Mouse (Mus musculus) v-Abl transformed pro-B cells (cell line): ENCODE measurements around the gene Plcd1.

Source experiments
- in situ Hi-C, 2 experiments: fragments of 400-800 bp; cut with MboI; formaldehyde crosslinking; loops; one replicate each; pipeline ENCODE4 v1.15.1; 2025; ENCODE audit not compliant: unreplicated experiment in 2 of 2

Gene Plcd1

DNA sequence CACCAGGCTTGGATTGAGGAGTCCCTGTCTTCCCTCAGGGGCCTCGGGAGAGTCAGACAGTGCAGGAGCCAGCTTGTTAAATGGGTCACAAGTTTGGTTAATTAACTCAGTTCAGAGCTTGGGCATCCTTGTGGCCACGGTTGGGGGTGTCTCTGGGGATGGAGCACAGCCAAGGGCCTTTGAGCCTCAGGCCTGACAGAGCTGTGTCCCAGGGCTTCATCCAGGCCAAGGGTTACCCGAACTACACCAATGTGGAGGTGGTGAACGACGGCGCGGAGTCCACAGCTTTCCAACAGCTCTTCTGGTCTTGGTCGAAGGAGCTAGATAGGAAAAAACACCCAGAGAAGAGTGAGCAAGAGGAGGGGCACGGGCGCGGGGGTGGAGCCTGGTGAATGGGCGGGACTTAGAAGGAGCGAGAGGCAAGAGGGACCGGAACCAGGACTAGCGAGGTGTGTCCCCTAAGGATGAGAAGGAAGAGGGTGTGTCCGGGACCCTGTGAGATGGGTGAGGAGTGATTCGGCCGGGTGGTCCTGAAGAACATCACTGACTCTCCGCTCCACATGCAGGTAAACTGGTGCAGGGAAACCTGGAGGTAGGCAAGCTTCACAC lies 30.2 kb downstream of the Plcd1 start:
- in situ Hi-C loops, result loop anchor here in 1 of 2 experiments (10.0 kb wide), 1 partner anchor 478 kb away; no protein-coding TSS in a partner anchor

DNA sequence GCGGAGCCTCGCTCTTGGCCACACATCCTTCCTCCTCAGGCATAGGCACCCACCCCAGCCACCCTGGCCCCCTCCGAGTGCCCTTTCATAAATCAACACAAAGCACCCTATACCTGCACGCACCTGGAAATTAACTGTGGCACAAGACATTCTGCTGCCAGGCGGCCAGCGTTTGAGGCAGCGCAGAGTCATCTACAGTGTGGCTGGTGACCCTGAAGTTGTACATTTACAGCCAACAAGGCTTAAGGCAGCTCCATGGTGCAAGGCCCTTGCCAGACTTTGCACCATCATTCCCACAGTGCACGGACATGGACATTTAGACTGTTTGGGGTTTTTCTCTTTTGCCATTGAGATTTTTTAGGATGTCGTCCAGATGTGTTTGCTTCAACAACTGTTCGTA lies 32.6 kb downstream of the Plcd1 start:
- in situ Hi-C loops, result loop anchor here in 1 of 2 experiments (10.0 kb wide), 1 partner anchor 476 kb away; no protein-coding TSS in a partner anchor

DNA sequence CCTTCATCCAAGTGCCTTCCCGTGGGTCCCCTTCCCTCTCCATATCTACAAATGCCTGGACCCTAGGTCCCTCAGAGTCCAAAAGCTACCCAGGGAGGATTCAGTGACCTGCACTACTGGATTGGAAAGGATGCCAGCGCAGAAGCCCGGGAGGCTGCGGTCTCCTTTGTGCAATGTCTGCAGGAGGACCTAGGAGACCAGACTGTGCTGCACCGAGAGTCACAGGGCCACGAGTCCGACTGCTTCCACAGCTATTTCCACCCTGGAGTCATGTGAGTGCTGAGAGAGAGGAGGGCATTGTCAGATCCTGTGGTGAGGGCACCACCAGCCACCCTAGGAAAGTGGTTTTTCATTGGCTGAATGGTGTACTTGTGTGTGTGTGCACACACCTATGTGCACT lies 35.1 kb downstream of the Plcd1 start:
- in situ Hi-C loops, result no loop called here

DNA sequence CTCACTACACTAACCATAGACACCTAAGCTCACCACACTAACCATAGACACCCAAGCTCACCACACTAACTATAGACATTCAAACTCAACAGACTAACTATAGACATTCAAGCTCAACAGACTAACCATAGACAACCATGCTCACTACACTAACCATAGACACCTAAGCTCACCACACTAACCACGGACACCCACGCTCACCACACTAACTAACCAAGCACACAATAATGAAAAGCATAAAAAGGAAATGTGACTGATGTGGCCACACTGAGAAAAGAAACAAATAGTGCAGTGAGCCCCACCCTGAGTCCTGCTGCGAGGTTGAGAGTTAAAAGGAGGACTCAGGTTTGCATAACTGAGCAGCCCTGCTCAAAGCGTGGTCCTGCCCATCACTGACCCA lies 38.0 kb downstream of the Plcd1 start:
- in situ Hi-C loops, result no loop called here

DNA sequence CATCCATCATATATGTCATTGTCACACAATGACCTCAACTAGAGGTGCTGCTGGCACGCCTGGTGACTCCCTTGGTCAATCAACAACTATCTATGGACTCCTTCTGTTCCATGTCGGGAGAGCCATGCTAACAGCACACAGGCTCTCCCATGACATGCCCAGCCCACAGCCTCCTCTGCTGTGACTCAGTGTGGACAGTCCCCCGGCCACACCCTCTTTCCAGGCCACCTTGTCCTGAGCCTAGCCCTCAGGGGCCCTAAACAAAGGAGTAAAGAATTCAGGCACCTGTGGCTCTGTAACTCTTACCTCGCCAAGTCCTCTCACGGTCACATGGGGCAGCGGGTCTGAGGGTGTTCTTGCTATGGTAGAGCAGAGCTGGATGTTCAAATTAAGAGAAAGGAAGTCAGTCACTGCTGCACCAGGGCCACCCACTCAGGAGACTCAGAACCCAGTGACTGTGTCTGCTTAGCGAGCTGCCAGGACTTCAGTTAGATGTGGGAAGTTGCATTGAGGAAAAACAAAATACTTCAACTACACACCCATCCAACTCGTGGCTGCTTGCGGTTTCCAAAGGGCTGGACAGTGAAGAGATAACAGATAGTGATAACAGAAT lies 39.2 kb downstream of the Plcd1 start:
- in situ Hi-C loops, result no loop called here

DNA sequence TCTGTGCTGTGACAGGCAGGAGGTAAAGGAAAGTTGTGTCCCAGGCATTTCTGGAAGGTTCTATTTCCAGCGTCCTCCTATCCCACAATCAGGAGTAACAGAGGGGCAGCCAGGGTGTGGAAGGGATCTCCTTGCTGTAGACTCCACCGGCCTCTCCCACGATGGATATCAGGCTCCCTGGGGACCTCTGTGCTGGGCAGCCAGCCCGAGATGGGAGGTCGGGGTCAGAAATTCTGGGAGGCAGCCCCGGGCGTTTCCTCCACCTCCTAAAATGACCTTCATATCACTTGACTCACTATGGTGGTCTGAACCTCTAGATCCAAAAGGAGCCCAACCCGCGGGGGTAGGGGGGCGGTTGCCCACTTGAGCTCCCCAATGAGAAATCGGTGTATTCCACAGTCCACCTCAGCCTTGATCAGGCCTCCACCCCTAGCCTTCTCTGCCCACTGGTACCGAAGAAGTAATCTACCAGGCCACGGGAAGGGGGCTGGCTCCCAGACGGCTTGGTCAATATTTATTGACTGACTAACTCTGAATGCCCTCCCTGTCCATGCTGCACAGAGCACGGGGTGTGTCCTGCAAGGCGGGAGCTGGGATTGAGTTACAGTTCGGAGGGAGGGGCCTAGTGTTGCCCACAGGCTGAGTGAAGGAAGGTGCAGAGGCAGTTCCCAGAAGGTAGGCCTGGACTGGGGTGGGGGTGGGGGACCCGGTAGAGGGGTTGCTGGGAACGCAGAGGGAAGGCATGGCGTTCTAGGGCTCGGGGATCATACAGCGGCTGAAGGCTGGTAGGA lies 41.0 kb downstream of the Plcd1 start, which contains the start of gene Vill:
TSS of gene Vill (plus strand) at position 625 of the 791 bp plus-strand sequence.
- in situ Hi-C loops, result no loop called here

DNA sequence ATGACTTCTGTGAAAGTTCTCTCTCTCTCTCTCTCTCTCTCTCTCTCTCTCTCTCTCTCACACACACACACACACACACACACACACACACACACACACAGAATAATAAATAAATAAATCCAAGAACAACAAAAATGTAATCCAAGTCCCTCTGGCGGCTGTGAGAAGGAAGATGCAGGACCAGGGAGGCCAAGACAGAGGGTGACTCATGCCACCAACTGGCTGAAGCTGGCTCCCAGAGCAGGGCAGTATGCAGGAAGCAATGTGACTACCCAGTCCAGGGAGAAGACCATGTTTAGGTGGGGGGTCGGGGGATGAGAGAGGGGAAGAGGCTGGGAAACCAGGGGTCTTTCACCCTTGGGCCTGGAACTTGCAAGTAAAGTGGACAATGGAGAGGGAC lies 42.1 kb downstream of the Plcd1 start:
- in situ Hi-C loops, result no loop called here

DNA sequence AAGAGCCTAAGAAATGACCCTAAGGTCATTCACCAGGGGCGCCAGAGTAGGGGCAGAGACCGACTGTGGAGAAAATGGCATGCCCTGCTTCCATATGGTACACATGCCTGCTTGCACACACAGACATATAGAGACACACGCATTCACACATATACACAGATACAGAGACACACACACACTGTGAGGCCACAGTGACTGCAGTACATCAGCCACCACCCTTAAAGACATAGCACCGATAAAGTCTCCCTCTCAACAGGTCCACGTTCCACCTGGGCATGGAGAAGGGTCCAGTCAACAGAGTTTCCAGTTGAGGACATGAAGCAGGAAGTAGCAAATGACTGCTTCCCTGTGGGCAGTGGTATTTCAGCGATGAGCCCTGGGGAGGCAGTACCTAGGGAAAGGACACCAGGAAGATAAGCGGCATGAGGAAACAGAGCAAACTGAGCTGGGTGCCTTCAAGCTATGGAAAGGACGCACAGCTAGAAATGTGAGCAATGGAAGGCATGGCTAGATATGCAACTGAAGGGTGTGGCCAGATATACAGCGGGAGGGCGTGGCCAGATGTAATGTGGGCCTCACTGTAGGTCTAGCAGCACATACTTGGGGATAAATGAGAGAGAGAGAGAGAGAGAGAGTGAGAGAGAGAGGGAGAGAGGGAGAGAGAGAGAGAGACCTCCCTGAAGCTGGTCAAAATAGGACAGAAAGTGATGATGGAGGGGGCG lies 45.0 kb downstream of the Plcd1 start:
- in situ Hi-C loops, result loop anchor here in 1 of 2 experiments (25.0 kb wide), 1 partner anchor 986 kb away; no protein-coding TSS in a partner anchor

DNA sequence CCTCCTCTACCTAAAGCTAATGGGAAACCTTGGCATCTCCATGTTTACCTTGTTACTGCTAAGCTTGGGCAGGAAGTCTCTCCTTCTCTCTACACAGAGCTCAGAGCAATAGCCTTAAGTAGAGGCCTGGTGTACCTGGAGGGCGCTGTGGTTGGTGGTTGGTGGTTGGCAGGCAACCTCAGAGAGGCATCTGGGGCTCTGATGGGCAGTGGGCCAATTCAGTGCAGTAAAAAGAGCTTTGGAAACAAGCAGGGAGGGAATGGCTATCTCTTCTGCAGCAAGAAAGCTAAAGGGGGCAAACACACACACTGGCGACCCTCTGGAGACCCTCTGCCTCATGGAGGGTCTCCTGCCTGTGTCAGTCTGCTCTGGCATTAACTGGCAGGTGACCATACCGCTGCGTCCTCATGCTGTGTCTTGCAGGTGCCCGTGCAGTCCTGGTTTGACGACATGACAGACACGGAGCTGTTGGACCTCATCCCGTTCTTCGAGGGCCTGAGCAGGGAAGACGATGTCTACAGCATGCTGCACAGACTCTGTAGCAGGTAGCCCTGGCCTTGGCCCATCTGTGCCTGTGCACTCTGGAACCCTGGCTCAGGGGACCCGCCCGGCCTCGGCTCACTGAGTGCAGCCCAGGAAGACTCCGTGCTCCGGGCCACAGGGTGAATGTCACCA lies 53.1 kb downstream of the Plcd1 start:
- in situ Hi-C loops, result loop anchor here in 1 of 2 experiments (25.0 kb wide), 1 partner anchor 978 kb away; no protein-coding TSS in a partner anchor

DNA sequence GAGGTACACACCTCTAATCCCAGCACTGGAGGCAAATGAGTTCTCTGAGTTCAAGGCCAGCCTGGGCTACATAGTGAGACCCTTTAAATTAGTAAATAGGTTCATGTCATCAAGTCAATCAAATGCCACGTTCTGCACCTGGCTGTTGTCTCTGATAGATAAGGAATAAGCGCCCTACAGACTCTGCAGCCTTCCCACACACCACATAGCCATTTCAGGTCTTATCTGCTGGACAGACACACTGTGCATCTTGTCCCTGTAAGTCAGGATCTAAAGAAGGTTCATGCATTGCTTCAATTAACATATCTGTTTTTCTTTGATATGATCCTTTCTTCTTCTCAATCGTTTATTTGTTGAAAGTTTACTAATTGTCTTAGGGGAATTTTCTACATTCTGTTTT lies 54.7 kb downstream of the Plcd1 start:
- in situ Hi-C loops, result loop anchor here (10.0 to 25.0 kb wide), 2 partner anchors 454 to 976 kb away; no protein-coding TSS in a partner anchor

DNA sequence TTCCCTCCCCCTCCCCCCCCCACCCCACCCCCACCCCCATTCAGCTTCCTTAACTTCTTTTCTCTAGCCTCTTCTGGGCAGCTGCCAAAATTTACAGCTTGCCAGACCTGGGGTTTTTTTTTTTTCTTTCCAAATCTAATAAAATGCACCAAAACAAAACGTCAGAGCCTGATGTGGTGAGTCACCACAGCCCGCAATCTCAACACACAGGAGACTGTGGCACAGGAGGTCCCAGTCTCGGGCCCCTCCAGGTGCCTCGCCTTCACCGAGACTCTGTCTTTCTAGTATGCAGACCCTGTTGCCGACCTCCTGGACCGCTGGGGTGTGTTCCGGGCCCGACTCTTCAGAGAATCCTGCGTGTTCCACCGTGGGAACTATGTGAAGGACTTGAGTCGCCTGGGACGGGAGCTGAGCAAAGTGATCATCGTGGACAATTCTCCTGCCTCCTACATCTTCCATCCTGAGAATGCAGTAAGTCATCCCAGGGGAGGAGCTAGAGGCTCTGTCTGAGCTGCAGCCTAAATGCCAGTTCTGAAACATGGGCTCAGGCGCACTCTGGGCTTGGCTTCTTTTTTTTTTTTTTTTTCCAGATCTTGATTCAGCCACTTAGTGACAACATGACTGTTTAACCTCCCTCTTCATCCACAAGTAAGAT lies 56.1 kb downstream of the Plcd1 start:
- in situ Hi-C loops, result loop anchor here (10.0 to 25.0 kb wide), 2 partner anchors 452 to 975 kb away; no protein-coding TSS in a partner anchor

DNA sequence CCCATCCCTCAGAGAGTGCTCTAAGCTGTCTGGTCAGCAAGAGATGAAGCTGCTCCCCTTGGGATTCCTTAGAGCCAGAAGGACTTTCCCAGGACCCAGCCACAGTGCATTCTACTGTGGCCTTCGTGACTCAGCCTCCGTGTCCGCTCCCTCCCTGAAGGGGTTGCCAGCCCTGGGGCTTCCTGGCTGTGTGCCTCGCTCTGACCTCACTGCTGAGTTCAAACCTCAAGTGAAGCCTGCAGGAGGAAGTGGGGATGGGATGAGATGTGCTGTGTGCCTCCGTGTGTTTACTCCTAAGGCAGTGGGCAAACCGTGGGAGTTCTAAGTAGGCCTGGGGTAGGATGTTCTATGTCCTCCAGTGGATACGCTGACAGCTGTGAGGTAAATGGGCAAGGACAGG lies 57.5 kb downstream of the Plcd1 start:
- in situ Hi-C loops, result loop anchor here (10.0 to 25.0 kb wide), 2 partner anchors 451 to 974 kb away; no protein-coding TSS in a partner anchor

DNA sequence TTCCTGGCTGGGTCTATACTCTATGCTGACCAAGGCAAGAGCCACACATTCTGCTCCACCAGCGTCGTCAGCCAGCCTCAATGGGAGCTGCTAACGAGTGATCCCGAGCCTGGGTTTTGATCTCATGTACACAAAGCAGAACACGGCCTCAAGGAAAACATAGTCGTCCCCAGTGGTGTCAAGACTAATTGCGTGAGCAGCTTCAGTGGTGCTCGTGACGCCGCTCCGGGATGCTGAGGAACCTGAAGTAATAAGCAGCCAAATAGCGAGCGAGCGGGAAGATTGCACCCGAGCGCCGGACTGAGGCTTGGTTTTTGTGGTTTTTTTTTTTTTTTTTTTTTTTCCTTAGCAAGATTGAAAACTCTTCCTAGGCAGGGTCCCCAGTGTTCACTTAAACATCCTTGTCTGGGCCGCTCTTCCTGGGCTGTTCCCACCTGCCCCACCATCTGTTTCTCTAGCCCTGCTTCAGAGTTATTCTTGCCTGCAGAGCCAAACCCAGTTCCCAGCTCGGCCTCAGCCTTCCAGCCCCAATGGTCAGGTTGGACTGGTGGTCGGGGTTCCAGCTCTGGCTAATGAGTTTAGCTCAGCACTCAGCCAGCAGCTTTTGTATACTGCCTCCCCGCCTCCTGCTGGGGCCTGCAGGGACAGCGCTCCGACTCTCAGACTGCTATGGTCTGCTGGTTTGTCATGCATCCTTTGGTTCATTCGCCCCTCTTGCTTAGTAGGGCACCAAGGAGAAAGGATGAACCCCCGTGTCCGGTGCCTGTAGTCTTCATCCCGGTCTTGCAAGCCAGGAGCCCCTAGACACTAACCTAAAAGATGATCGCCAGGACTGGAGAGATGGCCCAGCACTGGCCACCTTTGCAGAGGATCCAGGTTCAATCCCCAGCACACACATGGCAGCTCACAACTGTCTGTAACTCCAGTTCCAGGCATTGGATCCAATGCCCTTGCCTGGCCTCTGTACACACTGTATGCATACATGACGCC lies 58.3 kb downstream of the Plcd1 start:
- in situ Hi-C loops, result loop anchor here (5.0 to 25.0 kb wide), 4 partner anchors 32 to 973 kb away; no protein-coding TSS in a partner anchor

DNA sequence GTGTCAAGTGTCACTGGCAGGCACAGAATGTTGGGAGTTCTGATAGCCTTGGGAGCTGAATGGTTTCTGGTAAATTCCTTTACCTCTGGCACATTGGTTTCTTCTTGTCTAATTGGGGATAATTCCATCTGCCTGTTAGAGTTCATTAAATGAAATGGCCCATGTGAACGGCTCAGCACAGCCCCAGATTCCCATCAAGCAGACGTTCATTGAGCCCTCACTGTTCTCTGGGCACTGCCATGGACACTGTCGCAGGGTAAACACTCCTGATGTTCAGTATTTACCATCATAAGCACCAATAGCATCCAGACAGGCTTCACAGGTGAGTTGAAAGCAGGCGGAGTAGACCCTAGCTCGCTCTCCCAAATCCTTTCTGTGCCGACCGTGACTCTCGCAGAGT lies 59.2 kb downstream of the Plcd1 start:
- in situ Hi-C loops, result loop anchor here (5.0 to 25.0 kb wide), 4 partner anchors 33 to 972 kb away; no protein-coding TSS in a partner anchor

DNA sequence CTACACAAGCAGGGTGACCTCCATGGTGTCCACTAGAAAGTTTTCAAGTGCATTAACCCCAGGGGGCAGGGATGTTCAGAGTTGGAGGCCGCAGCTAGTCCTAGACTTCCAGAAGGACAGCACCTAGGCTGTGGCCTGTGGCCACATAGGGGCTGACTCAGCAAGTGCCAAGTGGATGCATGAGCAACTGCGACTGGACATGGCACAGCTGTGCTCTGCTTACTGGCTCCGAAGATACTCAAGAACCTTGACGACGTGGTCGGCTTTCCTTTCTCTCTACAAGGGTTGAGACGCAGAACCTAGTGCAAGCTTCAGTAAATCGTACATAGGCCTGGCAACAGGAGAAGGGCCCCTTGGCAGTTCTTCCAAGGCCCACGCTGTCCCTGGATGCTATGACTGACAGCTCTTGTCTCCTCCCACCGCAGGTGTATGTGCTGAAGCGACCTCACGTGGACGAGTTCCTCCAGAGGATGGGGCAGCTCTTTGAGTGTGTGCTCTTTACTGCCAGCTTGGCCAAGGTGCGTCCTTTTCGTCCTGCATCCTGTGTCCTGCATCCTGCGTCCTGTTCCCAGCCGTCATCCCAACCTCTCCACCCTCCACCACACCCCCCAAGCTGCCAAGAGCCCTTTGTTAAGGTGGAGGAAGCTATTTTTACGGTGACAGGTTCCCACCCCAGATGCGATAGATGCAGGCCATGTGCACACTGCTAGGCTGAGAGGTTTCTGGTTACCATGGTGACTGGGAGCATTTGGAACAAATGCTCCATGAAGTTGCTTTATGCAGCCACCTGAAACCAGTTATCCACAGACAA lies 60.0 kb downstream of the Plcd1 start:
- in situ Hi-C loops, result loop anchor here (5.0 to 25.0 kb wide), 4 partner anchors 34 to 971 kb away; no protein-coding TSS in a partner anchor

DNA sequence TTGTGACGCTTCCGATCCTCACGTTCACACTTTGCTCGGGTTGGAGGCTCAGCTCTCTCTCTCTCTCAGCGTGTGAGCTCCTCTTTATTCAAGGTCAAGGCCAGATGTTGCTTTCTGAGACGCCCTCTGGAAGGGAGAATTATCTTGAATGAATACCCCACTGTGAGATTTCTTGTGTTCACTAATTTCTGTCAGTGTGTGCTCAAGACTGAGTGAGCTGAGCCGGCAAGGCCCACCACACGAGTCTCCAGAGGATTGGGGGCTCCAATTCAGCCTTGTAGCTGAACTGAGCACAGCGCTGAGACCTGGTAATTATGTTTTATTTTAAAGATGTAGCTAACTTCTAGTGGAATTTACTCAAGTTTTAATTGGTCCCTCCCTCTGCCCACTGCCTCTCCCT lies 60.8 kb downstream of the Plcd1 start:
- in situ Hi-C loops, result loop anchor here (5.0 to 25.0 kb wide), 4 partner anchors 35 to 970 kb away; no protein-coding TSS in a partner anchor

DNA sequence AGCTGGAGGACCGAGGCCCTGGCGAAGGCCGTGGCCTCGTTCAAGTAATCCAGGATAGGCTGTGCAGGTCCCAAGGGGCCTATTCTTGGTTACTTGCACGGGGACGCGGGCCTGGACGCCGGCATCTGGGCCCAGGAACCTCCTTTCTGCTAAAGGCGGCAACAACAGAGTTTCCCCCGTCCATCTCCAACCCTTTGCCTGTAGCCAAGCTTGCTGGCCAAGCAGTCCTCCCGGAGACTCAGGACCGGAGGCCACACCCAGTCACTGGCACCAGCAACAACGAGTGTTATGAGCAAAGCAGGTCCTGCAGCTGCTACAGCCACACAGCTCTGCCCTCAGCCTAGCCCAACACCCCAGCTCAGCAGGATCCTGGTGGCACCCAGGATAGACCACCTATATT lies 61.5 kb downstream of the Plcd1 start:
- in situ Hi-C loops, result loop anchor here (5.0 to 25.0 kb wide), 4 partner anchors 36 to 969 kb away; no protein-coding TSS in a partner anchor
